14 mouse cellular contexts compared by ENCODE assay signal in genomic region chr5:43621575-43622299, GRCm38 (mm10). TPM values are rescaled to one million over a fixed set of nuclear protein-coding genes. Genes with fewer than 3 reads are reported as not detected.
A peak's percentile ranks its signal among the peaks of the same experiment; 100 is the strongest.
DNase-seq lines count a peak whose midpoint lies in the region; ATAC-seq and TF ChIP-seq lines count a peak whose summit lies in the region.
"Had no signal": no experiment of that assay in that cellular context is flagged by ENCODE, and none has a peak within 500 bp of the region (broad histone marks: within the 10 kb centered on the region; RNA-seq: fewer than 3 reads in every experiment).

No protein-coding gene starts in this region.

- 77% methylated on average over 7 of the region's 7 CpGs for WGBS in midbrain, embryonic 12.5 days

- 0 out of 2 replicates have a peak, but pooled peaks have one; percentile 8 for TF ChIP-seq CTCF in cortical plate, adult 2 months (IDR thresholded peaks at IDR 0.05; ENCODE audit: extremely low read depth, insufficient read depth, low read length)

- no peaks in the 10 kb centered on the region for H3K36me3 ChIP-seq in midbrain, embryonic 12.5 days
- H3K36me3 ChIP-seq: embryonic facial prominence, embryonic 13.5 days; heart, embryonic 13.5 days had no signal

- H3K4me2 ChIP-seq in midbrain, embryonic 12.5 days (replicated peaks): no peak overlapping the region
- H3K4me2 ChIP-seq: embryonic facial prominence, embryonic 13.5 days; heart, embryonic 13.5 days had no signal

- DNase-seq in layer of hippocampus, adult 11-12 months (ENCODE audit: low spot score): peak; percentile 37
- DNase-seq in layer of hippocampus, adult 9-10 months (ENCODE audit: low spot score): no peak
- peak; percentile 17 for DNase-seq in MN1 (ENCODE audit: low spot score)
- DNase-seq in urinary bladder, postnatal 14 days (ENCODE audit: low spot score): no peak
- DNase-seq in adrenal gland, postnatal 14 days: no peak
- DNase-seq: adrenal gland, postnatal 25 days; cerebellum, adult 8-10 months; thymus, postnatal 25 days had no signal

- H3K4me3 ChIP-seq in cortical plate, adult 2 months (ENCODE audit: insufficient read depth, low read length): no peak overlapping the region
- no peak overlapping the region for H3K4me3 ChIP-seq in midbrain, embryonic 12.5 days
- H3K4me3 ChIP-seq: embryonic facial prominence, embryonic 13.5 days; heart, embryonic 13.5 days had no signal

- no peaks in the 10 kb centered on the region for H3K9me3 ChIP-seq in midbrain, embryonic 12.5 days
- H3K9me3 ChIP-seq: embryonic facial prominence, embryonic 13.5 days; heart, embryonic 13.5 days had no signal

- no peaks in the 10 kb centered on the region for H3K27me3 ChIP-seq in midbrain, embryonic 12.5 days
- H3K27me3 ChIP-seq: CH12.LX; embryonic facial prominence, embryonic 13.5 days; heart, embryonic 13.5 days had no signal

- no peak for TF ChIP-seq POLR2A in cortical plate, adult 2 months (IDR thresholded peaks at IDR 0.05; ENCODE audit: extremely low read depth, insufficient read depth, low read length)

- H3K9ac ChIP-seq in midbrain, embryonic 12.5 days (replicated peaks): no peak overlapping the region
- H3K9ac ChIP-seq: embryonic facial prominence, embryonic 13.5 days; heart, embryonic 13.5 days had no signal

- ATAC-seq in midbrain, embryonic 12.5 days (ENCODE audit: low FRiP score, low read depth): peak; percentile 54; the same call in 1 of the 2 replicates
- ATAC-seq: intestine, embryonic 16.5 days had no signal

- H3K4me1 ChIP-seq in cortical plate, adult 2 months (ENCODE audit: control insufficient read depth, insufficient read depth, low read length): no peaks in the 10 kb centered on the region
- peaks cover 8% of the 10 kb centered on the region; the same call in 1 of the 2 replicates for H3K4me1 ChIP-seq in midbrain, embryonic 12.5 days
- H3K4me1 ChIP-seq: embryonic facial prominence, embryonic 13.5 days; heart, embryonic 13.5 days had no signal

- no peak overlapping the region for H3K27ac ChIP-seq in cortical plate, adult 2 months (ENCODE audit: insufficient read depth, low read length)
- H3K27ac ChIP-seq in midbrain, embryonic 12.5 days (replicated peaks): no peak overlapping the region
- H3K27ac ChIP-seq: embryonic facial prominence, embryonic 13.5 days; heart, embryonic 13.5 days had no signal

RNA-seq across cellular contexts. Expression of gene Cc2d2a, which starts 40.4 kb away (rescaled TPM):
- 16.3 and 18.3 TPM in 2 replicates for polyA plus RNA-seq in cortical plate, adult 2 months (2012; rRNA removed)
- 9.6 and 11.4 TPM in 2 replicates for polyA plus RNA-seq in midbrain, embryonic 12.5 days (2016; fragmentation: Nextera tagmentation; extraction: Ambion mirVana)
- total RNA-seq in adrenal gland, postnatal 14 days (2021): 13.9 and 16.3 TPM in 2 replicates

Comparison
In these comparisons a context has a peak if more than half of its experiments do, and no peak if none do; other contexts are left out.
1. DNase-seq: peak in layer of hippocampus, adult 11-12 months (single experiment) and MN1 (single experiment); none in layer of hippocampus, adult 9-10 months (single experiment), urinary bladder, postnatal 14 days (single experiment) and adrenal gland, postnatal 14 days (single experiment).